ENCODE assay signal across 20 mouse cellular contexts in genomic region chr17:48256575-48256974, GRCm38 (mm10). TPM values are rescaled to one million over a fixed set of nuclear protein-coding genes. Genes with fewer than 3 reads are reported as not detected.
"Had no signal": no experiment of that assay in that cellular context is flagged by ENCODE, and none has a peak within 500 bp of the region (broad histone marks: within the 10 kb centered on the region; RNA-seq: fewer than 3 reads in every experiment).

No protein-coding gene starts in this region.

- H3K27ac ChIP-seq: neural tube, embryonic 13.5 days; neural tube, embryonic 15.5 days; stomach, embryonic 15.5 days; stomach, postnatal 0 days had no signal

- H3K4me1 ChIP-seq: neural tube, embryonic 13.5 days; neural tube, embryonic 15.5 days; stomach, embryonic 15.5 days had no signal

- H3K4me2 ChIP-seq: neural tube, embryonic 13.5 days; neural tube, embryonic 15.5 days; stomach, embryonic 15.5 days had no signal

- H3K36me3 ChIP-seq: neural tube, embryonic 13.5 days; neural tube, embryonic 15.5 days; stomach, embryonic 15.5 days had no signal

- H3K9me3 ChIP-seq: stomach, embryonic 15.5 days had no signal

- H3K9ac ChIP-seq: neural tube, embryonic 13.5 days; neural tube, embryonic 15.5 days; stomach, embryonic 15.5 days had no signal

- H3K27me3 ChIP-seq: neural tube, embryonic 13.5 days; neural tube, embryonic 15.5 days; stomach, embryonic 15.5 days had no signal

- H3K4me3 ChIP-seq: neural tube, embryonic 13.5 days; neural tube, embryonic 15.5 days; stomach, embryonic 15.5 days had no signal

- DNase-seq: retina, postnatal 1 day; right cerebral cortex, adult 18-20 months; right cerebral cortex, postnatal 14 days; right cerebral cortex, postnatal 25 days; right cerebral cortex, postnatal 4 days; spleen, adult 18-20 months; thymus, adult 18-20 months; thymus, adult 2 months; thymus, postnatal 14 days; thymus, postnatal 25 days; thymus, postnatal 36 days; thymus, postnatal 4 days had no signal

RNA-seq across cellular contexts. Expression of gene Treml4, which starts 7.5 kb away (rescaled TPM):
- polyA plus RNA-seq: neural tube, embryonic 15.5 days had no signal

RNA-seq across cellular contexts. Expression of gene Trem3, which starts 9.0 kb away (rescaled TPM):
- polyA plus RNA-seq: neural tube, embryonic 14.5 days; neural tube, embryonic 15.5 days; stomach, embryonic 14.5 days; stomach, postnatal 0 days; testis, adult 2 months; urinary bladder, adult 2 months had no signal

RNA-seq across cellular contexts. Expression of gene Trem1, which starts 24.0 kb away (rescaled TPM):
- polyA plus RNA-seq: neural tube, embryonic 14.5 days; neural tube, embryonic 15.5 days; stomach, embryonic 14.5 days; stomach, postnatal 0 days had no signal

RNA-seq across cellular contexts. Expression of gene Treml2, which starts 42.7 kb away (rescaled TPM):
- polyA plus RNA-seq: neural tube, embryonic 13.5 days; testis, adult 2 months had no signal

RNA-seq across cellular contexts. Expression of gene B430306N03Rik, which starts 59.4 kb away (rescaled TPM):
- polyA plus RNA-seq: neural tube, embryonic 14.5 days had no signal
